Mouse (Mus musculus): Measurements from ENCODE around the gene Atf6. TPM values are rescaled to one million over a fixed set of nuclear protein-coding genes. Genes with fewer than 3 reads are reported as not detected.

The Atf6 gene
- polyA plus RNA-seq, 1 experiment from 2014 or later = 9.4 TPM

DNA sequence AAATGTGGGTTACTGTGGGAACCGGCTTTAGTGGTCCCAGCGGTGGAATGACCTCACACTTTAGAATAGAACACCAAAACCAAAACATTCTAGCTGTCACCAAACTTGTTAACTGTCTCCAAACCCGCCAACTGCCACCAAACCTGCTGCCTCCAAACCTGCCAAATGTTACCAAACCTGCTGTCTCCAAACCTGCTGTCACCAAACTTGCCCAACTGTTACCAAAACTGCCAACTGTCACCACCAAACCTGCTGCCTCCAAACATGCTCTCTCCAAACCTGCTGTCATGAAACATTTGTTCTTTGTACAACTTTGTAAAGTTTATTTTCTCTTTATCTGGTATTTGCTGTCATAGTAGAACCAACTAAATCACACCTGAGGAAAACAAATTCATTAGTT, 132.7 kb downstream of the Atf6 start:
- Histone ChIP-seq H3K27me3 (ENCODE audit: control insufficient read depth, insufficient read depth, low read length) (no peaks in the 10 kb centered on the region), H3K36me3 (ENCODE audit: control insufficient read depth, insufficient read depth, low read length) (no peaks in the 10 kb centered on the region), H3K4me1 (ENCODE audit: control insufficient read depth, insufficient read depth, low read length) (no peaks in the 10 kb centered on the region), H3K27ac (ENCODE audit: low read depth, low read length) (no peak overlapping the region), H3K4me3 (ENCODE audit: low read depth, low read length) (no peak overlapping the region), H3K9me3 (ENCODE audit: control insufficient read depth, low read length) (no peaks in the 10 kb centered on the region), H3K4me2 (no peak overlapping the region), H3K9ac (ENCODE audit: low read length) (no peak overlapping the region)
- WGBS = 89% methylated on average over 3 of the region's 3 CpGs
- no peak for ATAC-seq (ENCODE audit: low FRiP score)
- no peak for DNase-seq (ENCODE audit: low spot score, missing footprints)

DNA sequence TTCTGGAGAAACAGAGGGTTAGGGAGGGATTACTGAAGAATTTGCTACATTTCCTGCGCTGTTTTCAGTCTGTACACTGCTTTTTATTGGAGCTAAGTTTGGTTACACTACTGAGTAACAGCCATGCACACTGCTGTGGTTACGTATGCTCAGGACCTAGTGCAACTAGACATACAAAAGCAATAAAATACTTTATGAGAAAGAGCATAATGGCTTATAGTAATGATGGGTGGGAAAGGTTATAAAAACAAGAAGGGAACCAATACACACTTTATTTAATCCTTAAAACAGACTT, 135.0 kb downstream of the Atf6 start:
- no peaks in the 10 kb centered on the region for H3K9me3 ChIP-seq (ENCODE audit: control insufficient read depth, low read length)
- no peaks in the 10 kb centered on the region for H3K27me3 ChIP-seq (ENCODE audit: control insufficient read depth, insufficient read depth, low read length)
- WGBS = 91% methylated on average over 2 of the region's 2 CpGs
- no peak overlapping the region for H3K4me3 ChIP-seq (ENCODE audit: low read depth, low read length)
- ATAC-seq (ENCODE audit: low FRiP score) (no peak), DNase-seq (ENCODE audit: low spot score, missing footprints) (no peak)
- no peak overlapping the region for H3K27ac ChIP-seq (ENCODE audit: low read depth, low read length)
- no peaks in the 10 kb centered on the region for H3K4me1 ChIP-seq (ENCODE audit: control insufficient read depth, insufficient read depth, low read length)
- no peak overlapping the region for H3K4me2 ChIP-seq
- no peak overlapping the region for H3K9ac ChIP-seq (ENCODE audit: low read length)
- H3K36me3 ChIP-seq (ENCODE audit: control insufficient read depth, insufficient read depth, low read length) = no peaks in the 10 kb centered on the region

DNA sequence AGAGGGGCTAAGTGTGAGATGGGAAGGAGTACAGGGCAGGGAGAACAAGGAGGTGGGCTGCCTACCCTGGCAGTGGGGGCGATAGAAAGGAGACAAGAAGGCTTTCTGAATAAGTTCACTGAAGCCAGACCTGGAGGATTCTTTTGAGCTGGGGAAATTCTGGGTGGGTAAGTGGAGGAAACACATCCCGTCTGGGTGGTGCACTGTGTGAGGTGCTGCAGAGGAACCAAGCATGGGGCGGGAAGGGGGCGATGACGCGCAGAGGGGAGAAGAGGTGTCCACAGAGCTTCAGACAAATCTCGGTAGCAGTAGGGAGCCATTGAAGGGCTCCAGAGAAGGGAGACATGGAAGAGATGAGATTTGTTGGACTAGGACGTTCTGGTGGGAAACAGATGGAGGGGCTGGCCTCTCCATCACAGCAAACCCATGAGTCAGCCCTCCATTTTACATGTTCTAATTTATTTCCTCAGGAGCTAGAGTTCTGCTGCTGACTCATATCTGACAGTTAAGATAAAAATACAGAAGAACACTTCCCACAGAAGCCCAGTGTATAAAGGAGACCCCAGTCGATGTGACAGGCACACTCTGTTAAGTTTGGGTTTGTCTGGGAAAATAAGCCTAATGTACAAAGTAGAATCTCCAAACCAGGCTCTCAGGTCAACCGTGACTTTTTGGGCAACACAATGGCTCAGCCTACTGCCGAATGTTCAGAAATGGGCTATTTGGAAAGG, 135.5 kb downstream of the Atf6 start:
- Histone ChIP-seq H3K27ac (ENCODE audit: low read depth, low read length) (no peak overlapping the region), H3K4me2 (no peak overlapping the region), H3K27me3 (ENCODE audit: control insufficient read depth, insufficient read depth, low read length) (no peaks in the 10 kb centered on the region), H3K4me3 (ENCODE audit: low read depth, low read length) (no peak overlapping the region), H3K36me3 (ENCODE audit: control insufficient read depth, insufficient read depth, low read length) (no peaks in the 10 kb centered on the region), H3K4me1 (ENCODE audit: control insufficient read depth, insufficient read depth, low read length) (no peaks in the 10 kb centered on the region), H3K9ac (ENCODE audit: low read length) (no peak overlapping the region), H3K9me3 (ENCODE audit: control insufficient read depth, low read length) (no peaks in the 10 kb centered on the region)
- DNase-seq (ENCODE audit: low spot score, missing footprints) (no peak), ATAC-seq (ENCODE audit: low FRiP score) (no peak)
- 87% methylated on average over 11 of the region's 11 CpGs for WGBS

- Histone ChIP-seq H3K4me2 (no peak overlapping the region), H3K9me3 (ENCODE audit: control insufficient read depth, low read length) (no peaks in the 10 kb centered on the region), H3K4me3 (ENCODE audit: low read depth, low read length) (no peak overlapping the region), H3K36me3 (ENCODE audit: control insufficient read depth, insufficient read depth, low read length) (no peaks in the 10 kb centered on the region), H3K4me1 (ENCODE audit: control insufficient read depth, insufficient read depth, low read length) (no peaks in the 10 kb centered on the region), H3K9ac (ENCODE audit: low read length) (no peak overlapping the region), H3K27ac (ENCODE audit: low read depth, low read length) (no peak overlapping the region), H3K27me3 (ENCODE audit: control insufficient read depth, insufficient read depth, low read length) (no peaks in the 10 kb centered on the region)
- 92% methylated on average over 8 of the region's 8 CpGs for WGBS
- no peak for ATAC-seq (ENCODE audit: low FRiP score)
- no peak for DNase-seq (ENCODE audit: low spot score, missing footprints)
Measured at GRCm38 (mm10) chr1:170729267-170729962, 138.2 kb downstream of the Atf6 start.

DNA sequence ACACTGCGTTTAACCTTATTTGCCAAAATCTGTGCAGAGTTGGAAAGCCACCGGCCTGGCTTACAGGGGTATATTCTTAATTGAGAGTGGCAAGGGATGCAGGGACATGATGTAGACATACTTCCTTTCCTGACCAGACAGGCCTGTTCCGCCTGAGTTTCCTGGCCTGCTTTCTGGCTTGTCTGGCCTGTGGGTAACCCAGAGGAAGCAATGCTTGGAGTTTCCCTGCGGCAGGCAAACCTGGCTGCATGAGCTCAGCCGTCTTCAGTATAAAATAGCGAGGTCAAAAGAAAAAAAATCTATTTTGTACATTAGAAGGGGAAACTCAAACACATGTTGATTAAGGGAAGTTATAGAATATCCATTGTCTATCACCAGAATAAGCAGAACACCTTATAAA, 139.0 kb downstream of the Atf6 start:
- Histone ChIP-seq H3K4me2 (no peak overlapping the region), H3K9ac (ENCODE audit: low read length) (no peak overlapping the region), H3K27ac (ENCODE audit: low read depth, low read length) (no peak overlapping the region), H3K4me1 (ENCODE audit: control insufficient read depth, insufficient read depth, low read length) (no peaks in the 10 kb centered on the region), H3K36me3 (ENCODE audit: control insufficient read depth, insufficient read depth, low read length) (no peaks in the 10 kb centered on the region), H3K27me3 (ENCODE audit: control insufficient read depth, insufficient read depth, low read length) (no peaks in the 10 kb centered on the region), H3K4me3 (ENCODE audit: low read depth, low read length) (no peak overlapping the region), H3K9me3 (ENCODE audit: control insufficient read depth, low read length) (no peaks in the 10 kb centered on the region)
- 81% methylated on average over 6 of the region's 6 CpGs for WGBS
- DNase-seq (ENCODE audit: low spot score, missing footprints) (no peak), ATAC-seq (ENCODE audit: low FRiP score) (no peak)

DNA sequence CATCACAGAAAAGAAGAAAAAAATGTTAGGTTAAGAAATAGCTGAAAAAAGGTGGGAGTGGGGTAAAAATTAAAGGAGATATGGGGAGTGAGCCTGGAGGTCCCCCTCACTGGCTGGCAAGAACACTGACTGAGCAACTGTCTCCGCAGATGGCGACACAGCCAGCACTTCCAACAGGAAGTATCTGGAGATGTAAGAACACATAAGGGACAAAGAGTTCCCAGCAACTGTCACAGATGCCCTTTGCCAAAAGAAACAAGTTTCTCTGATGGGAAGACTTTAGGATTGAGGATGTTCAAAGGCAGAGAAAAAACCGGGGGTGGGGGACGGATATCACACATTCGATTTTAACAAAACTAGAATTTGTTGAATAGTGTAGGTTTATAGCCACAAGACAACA, 146.0 kb downstream of the Atf6 start:
- Histone ChIP-seq H3K27me3 (ENCODE audit: control insufficient read depth, insufficient read depth, low read length) (no peaks in the 10 kb centered on the region), H3K4me1 (ENCODE audit: control insufficient read depth, insufficient read depth, low read length) (no peaks in the 10 kb centered on the region; the same call in 1 of the 2 replicates), H3K4me3 (ENCODE audit: low read depth, low read length) (no peak overlapping the region), H3K9me3 (ENCODE audit: control insufficient read depth, low read length) (no peaks in the 10 kb centered on the region), H3K4me2 (no peak overlapping the region), H3K27ac (ENCODE audit: low read depth, low read length) (no peak overlapping the region), H3K36me3 (ENCODE audit: control insufficient read depth, insufficient read depth, low read length) (no peaks in the 10 kb centered on the region), H3K9ac (ENCODE audit: low read length) (no peak overlapping the region)
- DNase-seq (ENCODE audit: low spot score, missing footprints) = no peak
- 88% methylated on average over 5 of the region's 5 CpGs for WGBS
- ATAC-seq (ENCODE audit: low FRiP score) = no peak

DNA sequence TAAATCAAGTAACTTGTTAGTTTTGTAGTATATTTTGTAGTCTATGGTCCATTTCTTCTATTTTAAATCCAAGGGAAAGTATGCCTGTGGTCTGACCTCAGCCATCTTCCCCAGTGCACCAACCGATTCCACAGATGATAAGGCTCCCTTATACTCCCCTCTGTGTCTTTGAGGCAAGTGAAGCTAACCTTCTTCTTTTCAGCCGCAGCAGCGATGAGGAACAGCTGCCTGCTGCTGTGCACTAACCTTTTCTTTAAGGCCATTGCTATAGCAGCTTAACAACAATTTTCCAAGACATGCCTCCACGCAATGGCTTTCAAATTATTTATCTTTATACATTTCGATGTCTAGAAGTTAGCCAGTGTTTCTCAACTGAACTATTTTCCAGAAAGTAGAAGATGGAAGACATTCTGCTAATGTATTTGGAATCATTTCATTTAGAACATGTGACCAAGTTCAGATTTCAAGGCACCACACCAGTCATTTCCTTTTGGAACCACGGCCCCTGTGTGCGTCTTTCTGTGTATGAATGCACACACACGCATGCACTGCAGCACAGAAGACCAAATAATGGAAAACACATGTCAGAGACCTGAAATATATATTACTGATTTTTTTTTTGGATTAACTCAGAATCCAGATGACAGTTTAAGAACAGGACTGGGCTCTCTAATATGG, 149.3 kb downstream of the Atf6 start:
- Histone ChIP-seq H3K4me3 (ENCODE audit: low read depth, low read length) (no peak overlapping the region), H3K27ac (ENCODE audit: low read depth, low read length) (no peak overlapping the region), H3K9me3 (ENCODE audit: control insufficient read depth, low read length) (no peaks in the 10 kb centered on the region), H3K36me3 (ENCODE audit: control insufficient read depth, insufficient read depth, low read length) (no peaks in the 10 kb centered on the region), H3K9ac (ENCODE audit: low read length) (no peak overlapping the region), H3K4me2 (no peak overlapping the region), H3K4me1 (ENCODE audit: control insufficient read depth, insufficient read depth, low read length) (no peaks in the 10 kb centered on the region; the same call in 1 of the 2 replicates), H3K27me3 (ENCODE audit: control insufficient read depth, insufficient read depth, low read length) (no peaks in the 10 kb centered on the region)
- DNase-seq (ENCODE audit: low spot score, missing footprints) (no peak), ATAC-seq (ENCODE audit: low FRiP score) (no peak)
- 74% methylated on average over 8 of the region's 8 CpGs for WGBS

DNA sequence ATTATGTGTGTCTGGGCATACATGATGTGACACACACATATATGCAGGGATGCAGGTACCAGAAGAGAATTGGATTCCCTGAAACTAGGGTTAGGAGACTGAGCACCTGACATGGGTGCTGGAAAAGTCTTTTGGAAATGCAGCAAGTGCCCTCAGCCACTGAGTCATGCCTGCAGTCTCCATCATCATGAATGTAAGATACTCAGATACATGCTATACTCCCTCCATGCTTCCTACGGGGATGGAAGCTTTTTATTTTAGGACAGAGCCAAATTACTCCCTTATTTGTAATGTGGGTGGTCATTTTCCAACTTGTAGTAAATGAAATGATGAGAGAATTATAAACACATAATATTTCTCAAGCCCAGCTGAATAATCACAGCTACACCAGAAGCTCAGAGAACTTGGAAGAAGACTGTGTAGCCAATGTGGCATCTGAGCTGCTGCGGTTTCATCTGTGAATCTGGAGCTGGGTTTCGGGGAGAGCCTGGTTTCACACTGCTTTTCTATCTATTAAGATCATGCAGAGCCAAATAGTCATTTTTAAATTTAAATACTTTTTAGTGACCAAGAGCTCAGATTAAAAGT, 150.2 kb downstream of the Atf6 start:
- ATAC-seq (ENCODE audit: low FRiP score) = no peak
- 91% methylated on average over 3 of the region's 3 CpGs for WGBS
- H3K4me3 ChIP-seq (ENCODE audit: low read depth, low read length) = no peak overlapping the region

DNA sequence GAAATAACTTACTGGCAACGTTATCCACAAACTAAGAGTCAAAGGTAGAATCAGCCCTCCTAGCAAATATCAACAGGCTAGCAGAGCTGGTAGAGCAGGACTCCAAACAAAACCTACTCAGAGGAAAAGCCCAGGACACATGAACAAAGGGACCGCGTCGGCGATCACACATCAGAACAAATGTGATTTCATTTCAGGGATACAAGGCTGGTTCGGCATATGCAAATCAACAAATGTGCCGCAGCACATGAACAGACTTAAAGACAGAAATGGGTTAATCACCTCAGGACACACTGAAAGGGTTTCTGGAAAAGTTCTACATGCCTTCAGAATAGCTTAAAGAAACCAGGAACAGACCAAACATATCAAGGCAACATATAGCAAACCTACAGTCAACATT, 155.8 kb downstream of the Atf6 start:
- Histone ChIP-seq H3K27ac (ENCODE audit: low read depth, low read length) (no peak overlapping the region), H3K27me3 (ENCODE audit: control insufficient read depth, insufficient read depth, low read length) (no peaks in the 10 kb centered on the region), H3K36me3 (ENCODE audit: control insufficient read depth, insufficient read depth, low read length) (no peaks in the 10 kb centered on the region), H3K9me3 (ENCODE audit: control insufficient read depth, low read length) (no peaks in the 10 kb centered on the region), H3K4me1 (ENCODE audit: control insufficient read depth, insufficient read depth, low read length) (no peaks in the 10 kb centered on the region), H3K4me3 (ENCODE audit: low read depth, low read length) (no peak overlapping the region), H3K9ac (ENCODE audit: low read length) (no peak overlapping the region), H3K4me2 (no peak overlapping the region)
- ATAC-seq (ENCODE audit: low FRiP score) (no peak), DNase-seq (ENCODE audit: low spot score, missing footprints) (no peak)
- WGBS = 83% methylated on average over 7 of the region's 7 CpGs

More for the DNA sequence above, 150.2 kb downstream of the Atf6 start:
- no peaks in the 10 kb centered on the region for H3K9me3 ChIP-seq (ENCODE audit: control insufficient read depth, low read length)
- H3K9ac ChIP-seq (ENCODE audit: low read length) = no peak overlapping the region
- no peak overlapping the region for H3K27ac ChIP-seq (ENCODE audit: low read depth, low read length)
- no peaks in the 10 kb centered on the region for H3K27me3 ChIP-seq (ENCODE audit: control insufficient read depth, insufficient read depth, low read length)
- no peak overlapping the region for H3K4me2 ChIP-seq
- H3K4me1 ChIP-seq (ENCODE audit: control insufficient read depth, insufficient read depth, low read length) = no peaks in the 10 kb centered on the region; the same call in 1 of the 2 replicates
- H3K36me3 ChIP-seq (ENCODE audit: control insufficient read depth, insufficient read depth, low read length) = no peaks in the 10 kb centered on the region
- no peak for DNase-seq (ENCODE audit: low spot score, missing footprints)

Data from midbrain, embryonic 11.5 days (tissue).